Mouse (Mus musculus): Measurements from ENCODE around the gene Prkcg.
A peak's percentile ranks its signal among the peaks of the same experiment; 100 is the strongest.

Gene Prkcg

GRCm38 (mm10) chr7:3317704-3318103 is 28.7 kb downstream of the Prkcg start:
- DNase-seq (ENCODE audit: low read depth, low spot score): no peak

- no peak for DNase-seq (ENCODE audit: low read depth, low spot score)
These were observed 31.9 kb downstream of the Prkcg start for GRCm38 (mm10) chr7:3320856-3321255.

DNA sequence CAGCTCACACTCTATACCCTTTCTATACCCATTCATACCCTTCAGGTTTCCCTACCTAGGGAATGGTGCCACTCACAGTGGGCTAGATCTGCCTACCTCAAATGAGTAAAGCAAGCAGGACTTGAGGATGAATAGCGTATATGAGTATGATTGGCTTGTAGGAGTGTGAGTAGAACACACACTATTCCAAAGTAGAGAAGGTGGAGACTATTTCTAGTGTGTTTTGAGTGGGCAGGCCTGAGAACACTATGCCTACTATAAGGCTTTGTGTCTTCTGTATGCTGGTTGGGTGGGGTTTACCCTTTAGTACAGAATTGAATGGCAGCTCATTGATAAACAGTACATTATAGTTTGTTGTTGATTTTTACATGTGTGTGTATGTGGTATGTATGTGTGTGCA is 34.8 kb downstream of the Prkcg start:
- DNase-seq (ENCODE audit: low read depth, low spot score): no peak

GRCm38 (mm10) chr7:3327961-3328360 is 39.0 kb downstream of the Prkcg start:
- peak; percentile 46 for DNase-seq (ENCODE audit: low read depth, low spot score)

DNA sequence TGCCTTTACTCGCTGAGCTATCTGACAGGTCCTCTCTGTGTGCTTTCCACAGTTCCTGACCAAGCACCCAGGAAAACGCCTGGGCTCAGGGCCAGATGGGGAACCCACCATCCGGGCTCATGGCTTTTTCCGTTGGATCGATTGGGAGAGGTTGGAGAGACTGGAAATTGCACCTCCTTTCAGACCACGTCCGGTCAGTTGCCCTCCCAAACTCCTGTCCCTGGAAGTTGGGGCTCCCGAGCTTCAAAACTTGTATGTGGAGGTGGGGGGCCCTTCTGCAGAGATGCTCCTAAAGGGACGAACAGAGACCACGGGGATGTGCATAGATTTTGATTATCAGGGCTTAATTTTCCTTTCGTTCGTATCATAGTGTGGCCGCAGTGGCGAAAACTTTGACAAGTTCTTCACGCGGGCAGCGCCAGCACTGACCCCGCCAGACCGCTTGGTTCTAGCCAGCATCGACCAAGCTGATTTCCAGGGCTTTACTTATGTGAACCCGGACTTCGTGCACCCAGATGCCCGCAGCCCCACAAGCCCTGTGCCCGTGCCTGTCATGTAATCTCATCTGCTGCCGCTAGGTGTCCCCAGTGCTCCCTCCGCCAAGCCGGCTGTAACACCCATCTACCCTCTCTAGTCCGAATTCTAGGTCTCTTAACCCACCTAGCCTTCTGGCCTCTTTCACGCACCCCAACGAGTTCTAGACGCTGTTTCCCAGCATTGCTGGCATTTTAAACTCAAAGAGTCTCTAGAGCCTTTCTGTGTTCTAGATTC is 41.0 kb downstream of the Prkcg start:
- DNase-seq (ENCODE audit: low read depth, low spot score): peak; percentile 77

DNA sequence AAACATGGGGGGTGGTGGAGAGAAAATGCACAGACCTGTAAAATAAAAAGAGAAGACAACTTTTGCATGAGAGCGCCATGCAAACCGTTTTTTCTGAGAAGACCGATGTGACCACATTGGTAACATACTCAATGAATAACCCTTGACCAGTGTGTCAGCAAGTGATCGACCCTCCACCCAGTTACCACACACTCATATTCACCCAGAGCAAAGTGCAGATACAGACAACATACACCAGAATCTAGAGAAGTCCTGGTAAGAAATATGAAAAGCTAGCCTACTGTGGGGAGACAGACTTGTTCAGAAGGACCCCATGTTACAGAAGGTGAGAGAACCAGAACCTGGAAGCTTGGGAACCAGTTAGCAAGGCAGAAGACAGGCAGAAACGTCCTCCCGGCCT is 42.2 kb downstream of the Prkcg start:
- no peak for DNase-seq (ENCODE audit: low read depth, low spot score)

GRCm38 (mm10) chr7:3331581-3332223 is 42.7 kb downstream of the Prkcg start:
- DNase-seq (ENCODE audit: low read depth, low spot score): peak; percentile 83

DNA sequence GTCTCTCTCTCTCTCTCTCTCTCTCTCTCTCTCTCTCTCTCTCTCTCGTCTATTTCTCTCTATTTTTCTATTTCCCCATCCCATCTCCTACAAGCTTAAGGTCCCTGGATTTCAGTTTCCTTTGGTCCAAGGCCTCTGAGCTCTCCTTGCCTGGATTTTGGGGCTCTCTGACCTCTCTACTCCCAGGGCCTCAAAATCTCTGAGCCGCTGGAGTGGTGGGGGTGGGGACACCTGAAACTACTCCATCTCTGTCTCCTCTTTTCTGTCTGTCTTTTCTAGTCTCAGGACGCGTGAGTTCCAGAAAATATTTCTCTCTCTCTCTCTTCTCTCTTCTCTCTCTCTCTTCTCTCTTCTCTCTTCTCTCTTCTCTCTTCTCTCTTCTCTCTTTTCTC is 43.2 kb downstream of the Prkcg start:
- DNase-seq (ENCODE audit: low read depth, low spot score): no peak

DNA sequence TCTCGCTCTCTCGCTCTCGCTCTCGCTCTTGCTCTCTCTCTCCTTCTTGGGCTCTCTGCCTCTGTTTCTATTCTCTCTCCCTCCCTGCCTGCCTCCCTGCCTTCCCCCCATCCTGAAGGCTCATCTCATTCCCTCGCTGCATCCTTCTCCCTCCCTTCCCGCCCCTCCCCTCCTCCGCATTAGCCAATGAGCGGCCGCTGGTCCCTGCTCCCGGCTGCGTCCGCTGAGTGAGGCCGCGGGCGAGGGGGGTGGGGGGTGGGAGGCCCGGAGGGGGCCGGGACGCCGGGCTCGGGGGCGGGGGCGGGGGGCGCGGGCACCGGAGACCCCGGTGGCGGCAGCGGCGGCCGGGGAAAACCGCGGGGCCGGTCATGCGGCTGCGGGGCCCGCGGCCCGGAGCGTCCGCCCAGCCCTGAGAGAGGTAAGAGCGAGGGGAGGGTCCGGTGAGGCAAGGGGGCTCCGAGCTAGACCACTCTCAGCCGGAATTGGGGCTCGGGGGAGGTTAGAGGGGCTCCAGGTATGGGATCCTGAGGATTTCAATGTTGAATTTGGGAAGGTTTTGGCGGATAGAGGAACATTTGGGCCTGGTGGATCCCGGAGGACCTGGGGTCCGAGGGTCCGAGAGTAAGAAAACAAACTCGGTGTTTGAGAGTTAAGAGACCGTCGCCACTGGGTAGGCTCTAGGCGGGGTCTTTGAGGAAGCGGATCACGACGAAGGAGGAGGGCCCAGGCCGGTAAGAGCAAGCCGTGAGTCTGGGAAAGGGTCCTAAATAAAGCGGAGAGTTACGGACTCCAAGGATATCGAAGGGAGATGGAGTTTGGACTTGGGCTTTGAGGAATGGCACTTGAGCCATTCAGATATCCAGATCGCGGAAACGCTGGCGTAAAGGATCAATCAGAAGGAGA is 43.9 kb downstream of the Prkcg start, which contains the start of gene Cacng7:
Gene Cacng7, plus strand, starts transcription at position 337 of the 903 bp plus-strand sequence.
- DNase-seq (ENCODE audit: low read depth, low spot score): no peak

- no peak for DNase-seq (ENCODE audit: low read depth, low spot score)
These were observed 44.6 kb downstream of the Prkcg start for GRCm38 (mm10) chr7:3333542-3333941.

- no peak for DNase-seq (ENCODE audit: low read depth, low spot score)
These were observed 47.4 kb downstream of the Prkcg start for GRCm38 (mm10) chr7:3336412-3336811.

DNA sequence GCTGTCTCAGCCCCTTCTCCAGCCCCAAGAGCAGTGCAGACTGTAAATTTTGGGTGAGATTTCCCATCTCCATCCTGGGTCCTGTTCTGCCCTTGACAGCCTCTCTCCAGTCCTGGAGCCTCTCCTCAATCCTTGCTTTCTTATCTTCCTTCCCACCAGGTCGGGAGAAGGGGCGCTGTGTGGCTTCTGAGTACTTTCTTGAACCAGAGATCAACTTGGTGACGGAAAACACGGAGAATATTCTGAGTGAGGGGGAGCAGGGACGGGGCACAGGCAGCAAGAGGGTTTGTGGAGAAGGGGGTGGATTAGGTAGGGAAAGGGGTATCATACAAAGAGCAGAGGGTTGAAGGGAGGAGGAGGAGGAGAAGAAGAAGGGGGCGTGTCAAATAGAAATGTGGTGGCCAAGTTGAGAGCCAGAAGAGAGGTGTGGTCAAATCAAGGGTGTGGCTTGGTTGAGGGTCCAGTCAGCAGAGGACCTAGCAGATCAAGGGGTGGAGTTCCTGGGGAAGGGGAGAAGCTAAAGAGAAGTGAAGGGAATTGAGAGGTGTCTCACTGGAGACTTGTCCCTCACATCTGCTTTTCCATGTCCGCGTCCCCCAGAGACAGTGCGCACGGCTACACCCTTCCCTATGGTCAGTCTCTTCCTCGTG is 49.4 kb downstream of the Prkcg start:
- peak; percentile 79 for DNase-seq (ENCODE audit: low read depth, low spot score)

DNA sequence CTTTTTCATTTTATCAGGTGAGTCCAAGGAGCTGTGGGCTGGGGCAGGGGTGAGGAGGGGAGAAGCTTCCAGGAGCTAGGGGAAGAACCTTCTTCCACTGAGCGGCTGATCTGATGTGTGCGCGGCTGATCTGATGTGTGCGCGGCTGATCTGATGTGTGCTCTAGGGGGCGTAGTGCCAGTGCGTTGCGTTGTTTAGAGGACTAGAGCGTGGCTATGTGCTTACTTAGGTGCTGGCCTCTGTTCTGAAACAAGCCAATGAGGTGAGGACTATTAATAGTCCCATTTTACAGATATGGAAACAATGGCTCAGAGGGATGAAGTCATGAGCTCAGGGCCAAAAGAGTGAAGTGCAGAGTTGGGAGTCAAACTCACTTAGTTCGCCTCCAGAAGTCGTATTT is 50.0 kb downstream of the Prkcg start:
- DNase-seq (ENCODE audit: low read depth, low spot score): peak; percentile 59

GRCm38 (mm10) chr7:3343861-3344260 is 54.9 kb downstream of the Prkcg start:
- no peak for DNase-seq (ENCODE audit: low read depth, low spot score)

- no peak for DNase-seq (ENCODE audit: low read depth, low spot score)
These were observed 56.3 kb downstream of the Prkcg start for GRCm38 (mm10) chr7:3345301-3345700.

DNA sequence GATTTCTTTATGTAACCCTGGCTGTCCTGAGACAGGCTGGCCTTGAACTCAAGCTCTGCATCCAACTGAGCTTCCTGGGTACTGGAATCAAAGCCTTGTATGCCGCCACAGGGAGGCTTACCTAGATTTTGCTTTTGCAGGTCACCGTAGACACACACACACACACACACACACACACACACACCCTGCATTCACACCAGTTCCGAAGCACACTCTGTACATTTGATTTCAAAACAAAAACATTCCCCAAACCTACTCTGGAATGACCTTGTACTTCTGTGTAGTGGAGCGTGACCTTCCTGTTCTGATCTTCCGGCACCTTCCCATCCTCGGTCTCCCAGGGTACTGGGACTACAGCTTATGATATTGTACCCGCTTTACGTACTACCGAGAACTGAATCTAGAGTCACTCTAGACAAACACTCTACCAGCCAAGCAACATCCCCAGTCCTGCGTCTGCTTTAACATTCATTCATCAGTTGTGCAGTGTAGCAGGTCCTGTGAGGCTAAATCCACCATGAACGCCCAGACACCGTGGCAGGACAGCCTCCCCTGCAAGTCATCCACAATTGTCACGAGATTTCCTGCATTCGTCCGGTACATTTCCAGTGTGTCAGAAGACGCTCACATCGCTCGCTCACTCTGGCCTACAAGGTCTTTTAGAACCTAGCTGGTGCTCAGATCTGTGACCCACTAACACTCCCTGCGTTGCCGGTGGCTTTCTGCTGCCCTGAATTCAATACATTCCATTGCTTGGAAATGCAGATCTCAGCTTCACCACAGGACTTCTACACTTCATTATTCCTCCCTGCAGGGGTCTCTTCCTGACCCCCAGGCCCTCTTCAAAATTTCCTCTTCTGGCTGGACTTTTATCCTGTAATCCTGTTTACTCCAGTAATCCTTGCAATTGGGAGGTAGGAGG is 58.6 kb downstream of the Prkcg start:
- DNase-seq (ENCODE audit: low read depth, low spot score): peak; percentile 99

DNA sequence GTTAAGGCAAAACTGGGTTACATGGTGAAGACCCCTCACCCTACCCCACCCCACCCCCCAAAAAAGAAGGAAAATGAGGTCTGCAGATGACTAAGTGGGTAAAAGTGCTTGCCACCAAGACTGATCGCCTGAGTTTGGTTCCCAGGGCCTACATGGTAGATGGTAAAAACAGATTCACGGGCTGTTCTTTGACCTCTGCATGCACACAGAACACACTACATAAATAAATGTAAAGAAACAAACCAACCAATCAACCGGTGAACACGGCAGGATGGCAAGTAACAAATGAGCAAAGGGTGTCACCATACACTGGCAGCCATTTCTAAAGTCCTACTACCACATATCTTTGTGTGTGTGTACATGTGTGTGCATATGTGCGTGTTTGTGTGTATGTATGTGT is 59.3 kb downstream of the Prkcg start:
- DNase-seq (ENCODE audit: low read depth, low spot score): no peak

GRCm38 (mm10) chr7:3349775-3350174 is 60.8 kb downstream of the Prkcg start:
- peak; percentile 46 for DNase-seq (ENCODE audit: low read depth, low spot score)

DNA sequence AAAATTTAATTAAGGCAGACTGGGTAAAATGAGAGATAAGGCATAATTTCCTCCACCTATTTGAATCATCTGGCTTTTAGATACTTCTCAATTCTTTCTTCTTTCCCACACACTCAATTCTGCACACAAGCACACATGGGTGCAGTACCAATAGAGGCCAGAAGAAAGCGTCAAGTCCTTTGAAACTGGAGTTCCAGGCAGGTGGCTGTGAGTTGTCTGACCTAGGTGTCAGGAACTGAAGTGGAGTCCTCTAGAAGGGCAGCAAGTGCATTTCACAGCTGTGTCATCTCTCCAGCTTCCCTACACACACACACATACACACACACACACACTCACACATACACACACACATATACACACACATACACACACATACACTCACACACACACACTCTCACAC is 62.6 kb downstream of the Prkcg start:
- DNase-seq (ENCODE audit: low read depth, low spot score): peak; percentile 56

DNA sequence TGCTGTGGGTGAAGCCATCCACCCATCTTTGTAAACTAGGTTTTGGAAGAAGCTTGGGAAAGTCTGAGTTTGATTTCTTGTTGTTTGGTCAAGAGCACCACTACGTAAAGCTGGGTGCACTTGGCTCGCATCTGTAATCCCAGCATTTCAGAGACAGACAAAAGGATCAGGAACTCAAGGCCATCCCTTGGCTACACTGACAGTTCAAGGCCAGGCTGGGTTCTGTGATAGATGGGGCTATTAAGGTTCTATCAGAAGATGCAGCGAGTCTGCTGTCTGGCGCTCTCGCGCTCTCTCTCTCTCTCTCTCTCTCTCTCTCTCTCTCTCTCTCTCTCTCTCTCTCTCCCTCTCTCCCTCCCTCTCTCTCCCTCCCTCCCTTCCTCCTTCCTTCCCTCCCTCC is 65.9 kb downstream of the Prkcg start:
- DNase-seq (ENCODE audit: low read depth, low spot score): peak; percentile 59

DNA sequence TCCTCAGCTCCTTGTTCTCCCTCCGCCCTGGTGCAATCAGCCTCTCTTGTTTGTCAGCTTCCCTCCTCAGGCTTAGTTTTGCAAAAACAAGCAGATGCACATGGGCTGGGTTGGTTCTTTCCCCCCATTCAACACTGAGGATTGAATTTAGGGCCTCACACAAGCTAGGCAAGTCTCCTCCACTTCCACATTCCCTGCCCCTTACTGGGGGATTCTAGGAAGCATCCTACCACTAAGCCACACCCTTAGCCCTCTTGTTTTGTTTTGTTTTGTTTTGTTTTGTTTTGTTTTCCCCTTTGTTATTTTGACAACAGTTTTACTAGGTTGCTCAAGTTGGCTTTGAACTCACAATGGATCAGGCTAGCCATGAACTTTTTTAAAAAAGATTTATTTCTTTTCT is 71.7 kb downstream of the Prkcg start:
- peak; percentile 55 for DNase-seq (ENCODE audit: low read depth, low spot score)
